Mouse (Mus musculus): ENCODE data around the gene Tmem223. TPM values are rescaled to one million over a fixed set of nuclear protein-coding genes. Genes with fewer than 3 reads are reported as not detected.

The Tmem223 gene
- total RNA-seq, 2 experiments from 2014 or later = 81.9 to 82.5 TPM

- no peak for DNase-seq
Observed at GRCm38 (mm10) chr19:8745382-8745781, 25.4 kb upstream of the Tmem223 start.

- DNase-seq = no peak
Observed at GRCm38 (mm10) chr19:8747368-8747767, 23.4 kb upstream of the Tmem223 start.

- no peak for DNase-seq
Observed at GRCm38 (mm10) chr19:8755652-8756051, 15.1 kb upstream of the Tmem223 start.

- DNase-seq = peak; percentile 96
Observed at GRCm38 (mm10) chr19:8756635-8757387, 14.0 kb upstream of the Tmem223 start, which contains the start of gene Nxf1. TSS of gene Nxf1 (plus strand) at chr19:8757073.

- DNase-seq = no peak
Observed at GRCm38 (mm10) chr19:8757471-8757998, 13.3 kb upstream of the Tmem223 start.

GRCm38 (mm10) chr19:8758899-8759298 is 11.9 kb upstream of the Tmem223 start:
- no peak for DNase-seq

GRCm38 (mm10) chr19:8760757-8761156 is 10.0 kb upstream of the Tmem223 start:
- DNase-seq = no peak

- no peak for DNase-seq
Observed at GRCm38 (mm10) chr19:8763276-8763675, 7.5 kb upstream of the Tmem223 start.

- DNase-seq = no peak
Observed at GRCm38 (mm10) chr19:8765562-8765961, 5.2 kb upstream of the Tmem223 start.

GRCm38 (mm10) chr19:8772996-8773395 is 2.2 kb downstream of the Tmem223 start:
- DNase-seq = no peak

GRCm38 (mm10) chr19:8773409-8773808 is 2.6 kb downstream of the Tmem223 start:
- DNase-seq = no peak

GRCm38 (mm10) chr19:8774086-8774835 is 3.5 kb downstream of the Tmem223 start, which contains the start of gene Tmem179b:
TSS of gene Tmem179b (minus strand) at chr19:8774467.
- peak; percentile 96 for DNase-seq

GRCm38 (mm10) chr19:8774951-8775421 is 4.2 kb downstream of the Tmem223 start:
- DNase-seq = no peak

GRCm38 (mm10) chr19:8786008-8786781 is 15.4 kb downstream of the Tmem223 start, which contains the start of gene Taf6l:
TSS of gene Taf6l (minus strand) at chr19:8786417.
- peak; percentile 84 for DNase-seq

- DNase-seq = no peak
Observed at GRCm38 (mm10) chr19:8788521-8788920, 17.7 kb downstream of the Tmem223 start.

GRCm38 (mm10) chr19:8789171-8789570 is 18.4 kb downstream of the Tmem223 start:
- DNase-seq = no peak

- no peak for DNase-seq
Observed at GRCm38 (mm10) chr19:8790171-8790570, 19.4 kb downstream of the Tmem223 start.

- DNase-seq = peak; percentile 85
Observed at GRCm38 (mm10) chr19:8798264-8798946, 27.6 kb downstream of the Tmem223 start, which contains the start of gene Polr2g. TSS of gene Polr2g (minus strand) at chr19:8798577.

- no peak for DNase-seq
Observed at GRCm38 (mm10) chr19:8798947-8799315, 28.1 kb downstream of the Tmem223 start.

GRCm38 (mm10) chr19:8802130-8802821 is 31.5 kb downstream of the Tmem223 start, which contains the start of gene Zbtb3:
TSS of gene Zbtb3 (plus strand) at chr19:8802555.
- peak; percentile 78 for DNase-seq

All from gastrocnemius, postnatal 10 days (tissue).